Mouse (Mus musculus) neural tube, embryonic 14.5 days (tissue): ENCODE measurements around the gene Fgf4. TPM values are rescaled to one million over a fixed set of nuclear protein-coding genes. Genes with fewer than 3 reads are reported as not detected.
"Not testable (repeated sequence)": the region's sequence is repeated elsewhere in the genome, so short reads cannot be mapped to it uniquely, and the experiment has no call there.

Experiments used
- ATAC-seq: fragments of 200-750 bp; cut with Nextera tagmentation; 2 replicates; pipeline ENCODE4 v1.8.0; 2017; ENCODE audit warnings: low read depth, mild to moderate bottlenecking, moderate TSS enrichment, moderate library complexity
- H3K27ac ChIP-seq: fragments of 300-500 bp; sonication (generic); 2 replicates; pipeline ENCODE4 v1.5.1; 2014; ENCODE audit warnings: low read depth, mild to moderate bottlenecking, control low read depth, low read length, moderate library complexity, mixed read lengths
- H3K27me3 ChIP-seq: fragments of 300-500 bp; sonication (generic); 2 replicates; pipeline ENCODE4 v1.6.1; 2014; ENCODE audit warnings: low read length; ENCODE audit not compliant: control insufficient read depth, insufficient read depth
- H3K36me3 ChIP-seq: fragments of 300-500 bp; sonication (generic); 2 replicates; pipeline ENCODE4 v1.6.1; 2014; ENCODE audit warnings: low read length, mixed read lengths; ENCODE audit not compliant: control insufficient read depth, insufficient read depth
- H3K4me1 ChIP-seq: fragments of 300-500 bp; sonication (generic); 2 replicates; pipeline ENCODE4 v1.6.1; 2014; ENCODE audit warnings: low read length; ENCODE audit not compliant: control insufficient read depth, insufficient read depth
- H3K4me2 ChIP-seq: fragments of 300-500 bp; sonication (generic); 2 replicates; pipeline ENCODE4 v1.6.1; 2014; ENCODE audit warnings: mild to moderate bottlenecking, low read depth, low read length, control low read depth
- H3K4me3 ChIP-seq: fragments of 300-500 bp; sonication (generic); 2 replicates; pipeline ENCODE4 v1.5.1; 2014; ENCODE audit warnings: low read depth, low read length, control low read depth, mixed read lengths
- H3K9ac ChIP-seq: fragments of 300-500 bp; sonication (generic); replicated peaks from 2 replicates; pipeline ENCODE4 v1.6.1; 2014; ENCODE audit warnings: low read depth, mild to moderate bottlenecking, control low read depth, low read length, mixed read lengths
- H3K9me3 ChIP-seq: fragments of 300-500 bp; sonication (generic); 2 replicates; pipeline ENCODE4 v1.6.1; 2016; ENCODE audit warnings: low read length; ENCODE audit not compliant: control insufficient read depth
- WGBS: fragments of 180-500 bp; shearing (Covaris S2); extraction: QIAGEN DNeasy Blood & Tissue Kit; methylation state at CpG from one replicate; pipeline ENCODE4 v1.1.7; 2014; 5-methylcytosine and 5-hydroxymethylcytosine counted together
- polyA plus RNA-seq: library from polyadenylated mRNA; unstranded; fragments of >200 nt; fragmentation: Nextera tagmentation; extraction: Ambion mirVana; gene quantifications from 2 replicates; pipeline ENCODE4 v1.2.1, GENCODE M21; 2014

Fgf4 gene
- polyA plus RNA-seq, 1 experiment from 2014 or later = not detected

DNA sequence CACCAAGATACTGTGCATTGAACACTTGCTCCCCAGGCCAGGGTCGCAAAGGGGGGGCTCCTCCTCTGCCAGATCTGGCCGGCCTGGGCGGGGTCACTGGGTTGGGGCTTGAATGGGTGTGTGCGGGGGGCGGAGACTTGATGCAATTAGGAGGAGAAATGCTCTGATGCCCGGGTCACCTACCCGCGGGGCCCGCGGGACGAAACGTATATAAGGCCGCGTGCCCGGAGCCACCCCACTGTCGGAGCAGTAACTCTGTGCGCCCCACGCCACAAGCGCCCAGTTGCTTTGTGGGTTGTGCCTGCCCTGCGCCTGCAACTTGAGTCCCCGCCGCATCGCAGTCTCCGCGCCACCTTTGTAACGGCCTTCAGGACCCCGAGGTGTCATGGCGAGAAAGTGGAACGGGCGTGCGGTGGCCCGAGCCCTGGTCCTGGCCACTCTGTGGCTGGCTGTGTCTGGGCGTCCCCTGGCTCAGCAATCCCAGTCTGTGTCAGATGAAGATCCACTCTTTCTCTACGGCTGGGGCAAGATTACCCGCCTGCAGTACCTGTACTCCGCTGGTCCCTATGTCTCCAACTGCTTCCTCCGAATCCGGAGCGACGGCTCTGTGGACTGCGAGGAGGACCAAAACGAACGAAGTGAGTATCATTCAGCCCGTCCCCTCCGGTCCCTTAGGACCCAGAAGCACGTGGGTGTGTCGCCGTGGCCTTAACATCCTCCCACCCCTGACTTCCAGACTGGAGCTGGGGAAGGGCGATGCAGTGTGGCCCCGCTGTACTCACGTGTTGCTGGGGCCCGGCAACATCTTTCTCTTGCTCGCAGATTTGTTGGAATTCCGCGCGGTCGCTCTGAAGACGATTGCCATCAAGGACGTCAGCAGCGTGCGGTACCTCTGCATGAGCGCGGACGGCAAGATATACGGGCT lies 49.4 kb downstream of the Fgf4 start, which contains the start of gene Fgf15:
Fgf15 (plus strand) TSS at position 238 of the 925 bp plus-strand sequence.
- ATAC-seq = peak; percentile 15; the same call in 1 of the 2 replicates
- Histone ChIP-seq H3K9me3 (no peaks in the 10 kb centered on the region), H3K4me1 (peaks cover 14% of the 10 kb centered on the region), H3K27ac (peak within 1 kb of the TSS; percentile 58), H3K4me2 (peak within 1 kb of the TSS; percentile 93), H3K27me3 (peaks cover 6% of the 10 kb centered on the region; the same call in 1 of the 2 replicates), H3K4me3 (peak within 1 kb of the TSS; percentile 33), H3K9ac (peak within 1 kb of the TSS; percentile 44), H3K36me3 (no peaks in the 10 kb centered on the region)
- under 1% methylated on average over 62 of the region's 65 CpGs for WGBS

DNA sequence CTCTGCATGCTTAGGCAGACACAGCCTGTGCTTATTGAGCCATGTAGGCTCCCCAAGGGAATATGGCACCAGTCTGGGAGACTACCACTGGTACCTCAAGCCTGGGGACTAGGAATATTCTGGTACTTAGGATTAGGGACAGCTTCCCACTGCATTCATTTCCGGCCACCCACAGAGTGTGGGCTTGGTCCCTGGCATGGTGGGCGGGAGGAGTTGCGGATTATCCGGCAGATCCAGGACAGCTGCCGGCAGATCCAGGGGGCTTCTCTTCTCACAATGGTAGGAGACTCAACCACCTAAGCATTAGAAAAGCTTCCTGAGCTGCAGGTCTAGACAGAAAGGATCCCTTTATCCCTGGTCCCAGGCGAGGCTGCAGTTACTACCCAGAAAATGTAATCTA lies 51.3 kb downstream of the Fgf4 start:
- H3K27ac ChIP-seq = no peak overlapping the region
- H3K4me2 ChIP-seq = peak overlapping the region; percentile 93; the same call in 1 of the 2 replicates
- no peak overlapping the region; the same call in 1 of the 2 replicates for H3K9ac ChIP-seq
- 39% methylated on average over 6 of the region's 6 CpGs for WGBS
- ATAC-seq = no peak
- H3K36me3 ChIP-seq = no peaks in the 10 kb centered on the region
- peaks cover 14% of the 10 kb centered on the region for H3K4me1 ChIP-seq
- H3K9me3 ChIP-seq = no peaks in the 10 kb centered on the region
- 0 out of 2 replicates have a peak overlapping the region, but pooled peaks have one; percentile 4 for H3K4me3 ChIP-seq
- peaks cover 6% of the 10 kb centered on the region; the same call in 1 of the 2 replicates for H3K27me3 ChIP-seq

- H3K27me3 ChIP-seq, H3K9ac ChIP-seq, H3K4me2 ChIP-seq, H3K36me3 ChIP-seq, ATAC-seq, H3K4me1 ChIP-seq, H3K27ac ChIP-seq, H3K9me3 ChIP-seq, H3K4me3 ChIP-seq: not testable (repeated sequence)
- 99% methylated on average over 3 of the region's 3 CpGs for WGBS
Measured at GRCm38 (mm10) chr7:144905514-144905913, 58.3 kb downstream of the Fgf4 start.

- peak overlapping the region; percentile 40; the same call in 1 of the 2 replicates for H3K4me2 ChIP-seq
- peak; percentile 35; the same call in 1 of the 2 replicates for ATAC-seq
- H3K4me1 ChIP-seq = no peaks in the 10 kb centered on the region
- H3K36me3 ChIP-seq = no peaks in the 10 kb centered on the region
- WGBS = 10% methylated on average over 28 of the region's 28 CpGs
- H3K9ac ChIP-seq = no peak overlapping the region
- H3K9me3 ChIP-seq = no peaks in the 10 kb centered on the region
- H3K27me3 ChIP-seq = no peaks in the 10 kb centered on the region
- H3K4me3 ChIP-seq = no peak overlapping the region
- no peak overlapping the region for H3K27ac ChIP-seq
Measured at GRCm38 (mm10) chr7:144906708-144907397, 59.7 kb downstream of the Fgf4 start.

DNA sequence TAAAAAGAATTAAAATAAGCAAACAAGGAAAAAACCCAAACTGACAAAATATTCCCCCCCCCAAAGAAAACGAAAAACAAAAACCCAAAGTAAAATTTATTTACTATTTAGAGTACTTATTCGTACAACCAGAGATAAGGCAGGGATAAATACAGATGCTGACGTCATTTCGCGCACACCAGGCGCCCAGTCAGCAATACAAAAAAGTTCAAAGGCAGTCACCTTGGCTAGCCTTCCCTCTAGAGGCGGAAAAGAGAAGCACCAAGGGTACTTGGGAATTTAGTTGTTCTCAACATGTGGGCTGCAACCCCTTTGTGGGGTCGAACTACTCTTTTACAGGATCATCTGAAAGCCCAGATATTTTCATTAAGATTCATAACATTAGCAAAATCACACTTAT lies 60.6 kb downstream of the Fgf4 start:
- no peaks in the 10 kb centered on the region for H3K4me1 ChIP-seq
- no peak overlapping the region for H3K4me2 ChIP-seq

GRCm38 (mm10) chr7:144908705-144909104 lies 61.5 kb downstream of the Fgf4 start:
- H3K9me3 ChIP-seq = no peaks in the 10 kb centered on the region
- peak; percentile 47; the same call in 1 of the 2 replicates for ATAC-seq
- H3K36me3 ChIP-seq = no peaks in the 10 kb centered on the region
- no peaks in the 10 kb centered on the region for H3K27me3 ChIP-seq
- H3K4me1 ChIP-seq = no peaks in the 10 kb centered on the region
- H3K4me2 ChIP-seq = no peak overlapping the region
- no peak overlapping the region for H3K27ac ChIP-seq
- H3K9ac ChIP-seq = no peak overlapping the region
- H3K4me3 ChIP-seq = no peak overlapping the region
- 36% methylated on average over 7 of the region's 7 CpGs for WGBS

More for the DNA sequence above, 60.6 kb downstream of the Fgf4 start:
- Histone ChIP-seq H3K36me3 (no peaks in the 10 kb centered on the region), H3K4me3 (no peak overlapping the region), H3K27me3 (no peaks in the 10 kb centered on the region), H3K27ac (no peak overlapping the region), H3K9ac (no peak overlapping the region), H3K9me3 (no peaks in the 10 kb centered on the region)
- no peak for ATAC-seq
- WGBS = 17% methylated on average over 8 of the region's 8 CpGs

GRCm38 (mm10) chr7:144911121-144911520 lies 64.0 kb downstream of the Fgf4 start:
- peaks cover 6% of the 10 kb centered on the region; the same call in 1 of the 2 replicates for H3K4me1 ChIP-seq

GRCm38 (mm10) chr7:144912897-144913296 lies 65.7 kb downstream of the Fgf4 start:
- no peaks in the 10 kb centered on the region for H3K9me3 ChIP-seq
- no peak overlapping the region for H3K9ac ChIP-seq
- ATAC-seq = no peak
- H3K27me3 ChIP-seq = no peaks in the 10 kb centered on the region
- no peak overlapping the region for H3K27ac ChIP-seq
- peaks cover 6% of the 10 kb centered on the region; the same call in 1 of the 2 replicates for H3K4me1 ChIP-seq
- H3K4me2 ChIP-seq = no peak overlapping the region
- no peak overlapping the region for H3K4me3 ChIP-seq
- 0 out of 2 replicates have a peak, but pooled peaks cover 9% of the 10 kb centered on the region for H3K36me3 ChIP-seq
- 58% methylated on average over 4 of the region's 4 CpGs for WGBS

More at GRCm38 (mm10) chr7:144911121-144911520, 64.0 kb downstream of the Fgf4 start:
- WGBS = 82% methylated on average over 1 of the region's 1 CpGs
- H3K27me3 ChIP-seq = no peaks in the 10 kb centered on the region
- ATAC-seq = no peak
- no peak overlapping the region for H3K4me2 ChIP-seq
- no peak overlapping the region for H3K4me3 ChIP-seq
- no peaks in the 10 kb centered on the region for H3K36me3 ChIP-seq
- H3K9me3 ChIP-seq = no peaks in the 10 kb centered on the region
- no peak overlapping the region for H3K9ac ChIP-seq
- H3K27ac ChIP-seq = no peak overlapping the region
